Mouse (Mus musculus): ENCODE measurements around the gene Grid2. TPM values are rescaled to one million over a fixed set of nuclear protein-coding genes. Genes with fewer than 3 reads are reported as not detected.
A peak's percentile ranks its signal among the peaks of the same experiment; 100 is the strongest.

Grid2 gene
- polyA plus RNA-seq, 1 experiment from 2014 or later, result 6.3 TPM

DNA sequence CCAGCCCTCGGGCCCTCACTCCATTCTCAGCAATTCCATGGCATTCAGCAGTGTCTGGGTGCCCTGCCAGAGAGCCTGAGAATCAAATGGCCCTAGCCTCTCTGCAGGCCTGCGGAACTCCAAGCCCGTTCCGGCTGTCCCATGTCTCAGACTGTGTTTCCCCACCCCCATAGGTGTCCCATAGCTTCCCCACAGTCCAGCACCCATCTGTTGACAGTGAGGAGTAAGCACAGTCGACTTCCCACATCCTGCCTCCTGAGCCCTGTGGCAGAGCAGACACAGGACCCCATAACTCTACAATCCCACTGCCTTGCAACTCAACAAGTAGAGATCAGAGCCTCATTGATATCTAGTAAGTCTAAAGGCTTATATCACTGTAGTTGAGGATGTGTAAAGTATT is 1192.5 kb downstream of the Grid2 start:
- no peak overlapping the region for H3K27ac ChIP-seq
- H3K36me3 ChIP-seq, result no peaks in the 10 kb centered on the region
- no peak overlapping the region for H3K9ac ChIP-seq
- 0 out of 2 replicates have a peak, but pooled peaks have one; percentile 48 for ATAC-seq (ENCODE audit: low FRiP score, low read depth)
- WGBS, result 85% methylated on average over 5 of the region's 5 CpGs
- no peaks in the 10 kb centered on the region for H3K9me3 ChIP-seq
- H3K4me1 ChIP-seq, result peaks cover 8% of the 10 kb centered on the region
- H3K4me3 ChIP-seq, result no peak overlapping the region
- H3K4me2 ChIP-seq (replicated peaks), result no peak overlapping the region
- H3K27me3 ChIP-seq (replicated peaks), result no peaks in the 10 kb centered on the region

- H3K27ac ChIP-seq, result no peak overlapping the region
- 32% methylated on average over 4 of the region's 4 CpGs for WGBS
- H3K9me3 ChIP-seq, result no peaks in the 10 kb centered on the region
- H3K4me1 ChIP-seq, result peaks cover 8% of the 10 kb centered on the region
- ATAC-seq (ENCODE audit: low FRiP score, low read depth), result 0 out of 2 replicates have a peak, but pooled peaks have one; percentile 33
- H3K4me3 ChIP-seq, result no peak overlapping the region
- H3K9ac ChIP-seq, result no peak overlapping the region
- no peak overlapping the region for H3K4me2 ChIP-seq (replicated peaks)
- no peaks in the 10 kb centered on the region for H3K36me3 ChIP-seq
- H3K27me3 ChIP-seq (replicated peaks), result no peaks in the 10 kb centered on the region
These were observed 1193.2 kb downstream of the Grid2 start for GRCm38 (mm10) chr6:64448864-64449355.

DNA sequence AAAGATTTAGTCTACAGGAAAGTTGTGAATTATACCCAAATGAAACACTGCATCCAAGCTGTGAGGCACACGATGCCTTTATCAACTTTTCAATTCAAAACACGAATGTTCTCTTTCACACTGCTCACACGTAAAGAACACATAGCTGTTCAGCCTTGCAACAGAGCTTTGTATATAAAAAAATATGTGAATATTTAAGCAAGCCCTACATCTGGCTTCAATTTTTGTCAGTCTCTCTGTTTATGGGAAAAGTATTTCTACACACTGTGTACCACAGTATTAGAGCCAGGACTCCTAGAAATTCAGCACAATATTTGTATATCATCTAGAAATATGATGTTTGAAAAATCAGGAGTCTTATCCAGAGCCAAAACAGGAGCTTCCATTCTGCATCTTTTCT is 1195.1 kb downstream of the Grid2 start:
- no peak for ATAC-seq (ENCODE audit: low FRiP score, low read depth)
- no peak overlapping the region for H3K4me2 ChIP-seq (replicated peaks)
- no peak overlapping the region for H3K27ac ChIP-seq
- no peaks in the 10 kb centered on the region for H3K36me3 ChIP-seq
- H3K9ac ChIP-seq, result no peak overlapping the region
- 90% methylated on average over 3 of the region's 3 CpGs for WGBS
- H3K27me3 ChIP-seq (replicated peaks), result no peaks in the 10 kb centered on the region
- no peak overlapping the region for H3K4me3 ChIP-seq
- H3K9me3 ChIP-seq, result no peaks in the 10 kb centered on the region
- peaks cover 8% of the 10 kb centered on the region for H3K4me1 ChIP-seq

DNA sequence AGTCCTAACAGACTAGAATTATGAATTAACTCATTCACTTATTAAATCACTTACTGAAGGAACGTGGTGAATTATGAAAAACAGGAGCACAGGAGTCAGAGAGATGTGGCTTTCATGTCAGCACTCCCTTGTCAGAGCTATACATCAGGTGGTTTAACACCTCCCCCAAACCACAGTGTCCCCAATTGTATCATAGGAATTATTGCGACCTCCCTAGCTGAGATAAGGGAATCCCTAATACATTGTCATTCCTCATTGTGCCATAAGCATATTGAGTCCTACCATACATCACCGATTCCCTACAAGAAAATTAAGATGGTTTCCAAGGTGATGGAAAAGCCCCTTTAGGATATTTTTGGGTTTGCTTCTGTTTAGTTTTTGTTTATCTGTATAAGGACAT is 1224.2 kb downstream of the Grid2 start:
- 77% methylated on average over 3 of the region's 3 CpGs for WGBS
- H3K4me1 ChIP-seq, result no peaks in the 10 kb centered on the region
- H3K9ac ChIP-seq, result no peak overlapping the region
- no peak overlapping the region for H3K27ac ChIP-seq
- no peaks in the 10 kb centered on the region for H3K27me3 ChIP-seq (replicated peaks)
- H3K4me3 ChIP-seq, result no peak overlapping the region
- H3K9me3 ChIP-seq, result no peaks in the 10 kb centered on the region
- no peak for ATAC-seq (ENCODE audit: low FRiP score, low read depth)
- no peak overlapping the region for H3K4me2 ChIP-seq (replicated peaks)
- no peaks in the 10 kb centered on the region for H3K36me3 ChIP-seq

- no peak overlapping the region for H3K4me3 ChIP-seq
- no peak overlapping the region for H3K4me2 ChIP-seq (replicated peaks)
- ATAC-seq (ENCODE audit: low FRiP score, low read depth), result no peak
- H3K36me3 ChIP-seq, result no peaks in the 10 kb centered on the region
- no peaks in the 10 kb centered on the region for H3K4me1 ChIP-seq
- no peak overlapping the region for H3K27ac ChIP-seq
- H3K27me3 ChIP-seq (replicated peaks), result no peaks in the 10 kb centered on the region
- H3K9ac ChIP-seq, result no peak overlapping the region
- no peaks in the 10 kb centered on the region for H3K9me3 ChIP-seq
- 87% methylated on average over 2 of the region's 2 CpGs for WGBS
These were observed 1224.9 kb downstream of the Grid2 start for GRCm38 (mm10) chr6:64480592-64480991.

DNA sequence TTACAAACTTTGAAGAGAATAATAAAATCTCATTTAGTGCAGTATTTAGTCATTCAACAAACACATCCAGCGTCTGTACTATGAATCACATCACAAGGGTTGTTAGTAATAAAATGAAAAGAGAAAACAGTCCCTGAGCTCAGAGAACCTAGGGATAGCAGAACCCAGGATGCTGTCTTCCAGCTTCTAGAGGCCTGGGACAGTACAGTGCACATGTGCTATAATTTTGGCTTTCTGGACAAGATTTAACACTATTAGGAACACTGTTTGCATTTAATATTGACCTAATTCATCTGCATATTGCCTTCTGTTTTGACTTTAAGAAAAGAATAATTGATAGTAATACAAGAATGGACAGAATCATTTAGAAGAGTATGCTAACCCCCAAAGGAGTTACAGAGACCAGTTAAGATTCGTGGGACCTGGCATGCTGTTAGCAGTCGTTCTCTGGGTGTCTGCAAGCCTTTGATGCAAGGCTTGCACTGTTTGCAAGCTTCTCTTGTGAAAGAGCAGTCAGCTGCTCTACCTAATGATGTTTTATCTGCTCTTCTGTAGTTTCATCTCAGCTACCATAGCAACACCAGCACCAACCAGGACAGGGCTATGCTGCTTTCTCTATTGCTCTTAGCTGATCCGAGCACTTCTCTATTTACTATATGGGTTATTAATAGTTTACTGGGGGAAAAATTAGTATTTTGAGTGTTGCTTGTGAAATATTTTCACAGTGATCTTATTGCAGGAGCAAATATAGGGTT is 1234.8 kb downstream of the Grid2 start:
- 0 out of 2 replicates have a peak, but pooled peaks have one; percentile 50 for ATAC-seq (ENCODE audit: low FRiP score, low read depth)
- no peaks in the 10 kb centered on the region for H3K36me3 ChIP-seq
- WGBS, result 63% methylated on average over 4 of the region's 4 CpGs
- no peak overlapping the region for H3K27ac ChIP-seq
- no peaks in the 10 kb centered on the region for H3K4me1 ChIP-seq
- no peak overlapping the region for H3K9ac ChIP-seq
- H3K4me3 ChIP-seq, result no peak overlapping the region
- no peaks in the 10 kb centered on the region for H3K9me3 ChIP-seq
- no peak overlapping the region for H3K4me2 ChIP-seq (replicated peaks)
- H3K27me3 ChIP-seq (replicated peaks), result no peaks in the 10 kb centered on the region

DNA sequence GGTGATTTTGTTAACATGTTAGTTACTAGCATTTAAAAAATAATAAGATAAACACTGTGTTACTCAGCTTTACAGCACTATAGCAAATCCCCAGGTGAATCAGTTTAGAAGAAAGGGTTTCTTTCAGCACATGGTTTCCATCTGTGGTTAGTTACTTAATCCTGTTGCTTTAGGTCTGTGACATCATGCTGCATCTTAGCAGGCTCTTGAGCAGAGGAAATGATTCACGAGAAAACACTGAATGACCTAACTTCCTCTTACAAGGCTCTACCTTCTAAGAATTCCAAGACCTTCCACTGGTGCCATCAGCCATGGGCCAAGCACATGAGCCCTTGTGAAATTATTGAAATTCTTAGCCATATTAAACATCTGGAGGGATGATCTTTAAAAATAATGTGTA is 1248.7 kb downstream of the Grid2 start:
- Histone ChIP-seq H3K9ac (no peak overlapping the region), H3K9me3 (no peaks in the 10 kb centered on the region), H3K4me2 (replicated peaks) (no peak overlapping the region), H3K4me3 (no peak overlapping the region), H3K27me3 (replicated peaks) (no peaks in the 10 kb centered on the region), H3K27ac (no peak overlapping the region), H3K4me1 (no peaks in the 10 kb centered on the region), H3K36me3 (no peaks in the 10 kb centered on the region)
- no peak for ATAC-seq (ENCODE audit: low FRiP score, low read depth)
- WGBS, result 80% methylated on average over 1 of the region's 1 CpGs

DNA sequence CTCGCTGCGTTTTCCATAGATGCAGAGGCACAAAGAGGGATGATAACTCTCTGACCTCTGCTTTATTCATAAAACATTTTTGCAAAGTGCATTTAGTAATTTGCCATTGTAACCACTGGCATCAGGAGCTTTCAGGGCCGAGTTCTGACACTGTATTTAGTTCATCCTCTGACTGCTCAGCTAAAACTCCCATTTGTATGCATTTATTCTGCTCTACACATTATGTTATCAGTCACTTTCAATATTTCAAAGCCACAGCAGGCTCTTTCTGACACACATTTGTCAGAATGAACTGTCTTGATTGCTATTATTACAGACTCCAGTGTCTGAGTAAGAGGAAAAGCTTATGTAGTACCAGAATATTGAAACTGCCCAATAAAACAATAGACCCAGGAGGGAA is 1286.5 kb downstream of the Grid2 start:
- H3K4me2 ChIP-seq (replicated peaks), result no peak overlapping the region
- H3K36me3 ChIP-seq, result no peaks in the 10 kb centered on the region
- no peak for ATAC-seq (ENCODE audit: low FRiP score, low read depth)
- H3K9me3 ChIP-seq, result no peaks in the 10 kb centered on the region
- no peaks in the 10 kb centered on the region for H3K27me3 ChIP-seq (replicated peaks)
- H3K9ac ChIP-seq, result no peak overlapping the region
- H3K27ac ChIP-seq, result no peak overlapping the region
- 70% methylated on average over 3 of the region's 3 CpGs for WGBS
- no peaks in the 10 kb centered on the region for H3K4me1 ChIP-seq
- no peak overlapping the region for H3K4me3 ChIP-seq

DNA sequence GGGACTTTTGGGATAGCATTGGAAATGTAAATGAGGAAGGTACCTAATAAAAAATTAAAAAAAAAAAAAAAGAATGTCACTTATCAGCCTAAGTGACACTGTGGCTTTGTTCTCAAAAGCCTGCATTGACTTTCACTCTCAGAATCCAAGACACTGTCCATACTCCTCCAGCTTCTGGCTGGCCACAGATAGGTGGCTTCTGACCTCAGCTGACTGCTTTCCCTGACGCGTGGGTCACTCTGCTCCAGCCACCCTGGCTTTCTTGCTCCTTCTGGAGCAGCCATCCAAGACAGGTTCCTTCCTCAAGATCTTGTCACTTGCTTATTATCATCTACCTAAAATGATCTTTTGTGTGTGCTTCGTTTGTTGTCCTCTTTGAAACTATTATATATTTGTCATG is 1298.0 kb downstream of the Grid2 start:
- no peaks in the 10 kb centered on the region for H3K9me3 ChIP-seq
- no peaks in the 10 kb centered on the region for H3K36me3 ChIP-seq
- no peak overlapping the region for H3K27ac ChIP-seq
- no peak for ATAC-seq (ENCODE audit: low FRiP score, low read depth)
- no peaks in the 10 kb centered on the region for H3K4me1 ChIP-seq
- H3K27me3 ChIP-seq (replicated peaks), result no peaks in the 10 kb centered on the region
- no peak overlapping the region for H3K4me2 ChIP-seq (replicated peaks)
- no peak overlapping the region for H3K9ac ChIP-seq
- 83% methylated on average over 3 of the region's 3 CpGs for WGBS
- no peak overlapping the region for H3K4me3 ChIP-seq

- Histone ChIP-seq H3K9me3 (no peaks in the 10 kb centered on the region), H3K9ac (no peak overlapping the region), H3K4me1 (no peaks in the 10 kb centered on the region), H3K4me3 (no peak overlapping the region), H3K27ac (no peak overlapping the region), H3K4me2 (replicated peaks) (no peak overlapping the region), H3K36me3 (no peaks in the 10 kb centered on the region), H3K27me3 (replicated peaks) (no peaks in the 10 kb centered on the region)
- ATAC-seq (ENCODE audit: low FRiP score, low read depth), result no peak
- WGBS, result 90% methylated on average over 4 of the region's 4 CpGs
These were observed 1299.5 kb downstream of the Grid2 start for GRCm38 (mm10) chr6:64555220-64555619.

DNA sequence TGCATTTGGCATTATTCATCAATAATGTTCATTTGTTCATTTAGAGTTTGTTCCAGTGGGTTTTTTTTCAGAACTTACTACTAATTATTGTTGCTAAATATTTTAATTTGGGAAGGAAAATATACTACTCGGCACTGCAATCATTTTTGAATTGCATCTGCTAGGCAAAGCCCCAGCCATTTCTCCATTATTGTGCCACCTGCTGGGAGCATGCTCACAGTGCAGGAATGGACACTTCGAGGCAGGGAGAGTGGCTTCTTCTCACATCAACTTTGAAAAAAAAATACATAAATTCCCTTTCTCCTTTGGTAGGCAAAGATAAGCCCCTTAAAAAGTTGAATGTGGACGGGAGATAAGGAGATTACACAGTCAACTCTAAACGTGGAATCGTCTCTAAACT is 1312.9 kb downstream of the Grid2 start:
- no peaks in the 10 kb centered on the region for H3K9me3 ChIP-seq
- WGBS, result 77% methylated on average over 5 of the region's 5 CpGs
- no peak overlapping the region for H3K4me3 ChIP-seq
- H3K36me3 ChIP-seq, result no peaks in the 10 kb centered on the region
- H3K9ac ChIP-seq, result no peak overlapping the region
- no peaks in the 10 kb centered on the region for H3K27me3 ChIP-seq (replicated peaks)
- H3K4me2 ChIP-seq (replicated peaks), result no peak overlapping the region
- ATAC-seq (ENCODE audit: low FRiP score, low read depth), result no peak
- H3K4me1 ChIP-seq, result no peaks in the 10 kb centered on the region
- no peak overlapping the region for H3K27ac ChIP-seq

DNA sequence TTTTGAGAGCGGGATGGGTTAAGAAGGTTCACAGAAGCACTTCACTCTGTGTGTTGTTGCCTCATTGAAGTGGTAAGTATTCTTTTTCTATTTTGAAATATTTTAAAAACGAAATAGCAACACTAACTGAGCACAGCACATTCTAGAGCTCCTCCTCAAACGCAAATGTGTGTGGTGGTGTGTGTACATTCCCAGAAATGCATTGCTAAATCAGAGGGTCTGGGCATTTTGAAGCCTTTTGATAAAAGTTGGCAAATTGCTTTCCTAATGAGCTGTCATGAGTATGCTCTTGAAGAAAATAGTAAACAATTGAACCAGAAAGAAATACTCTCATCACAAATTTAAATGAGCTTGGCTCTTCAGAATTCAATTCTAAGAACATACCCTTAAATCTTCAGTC is 1325.7 kb downstream of the Grid2 start:
- Histone ChIP-seq H3K9ac (no peak overlapping the region), H3K4me3 (no peak overlapping the region), H3K27ac (no peak overlapping the region), H3K9me3 (no peaks in the 10 kb centered on the region), H3K36me3 (no peaks in the 10 kb centered on the region), H3K4me1 (no peaks in the 10 kb centered on the region), H3K27me3 (replicated peaks) (no peaks in the 10 kb centered on the region), H3K4me2 (replicated peaks) (no peak overlapping the region)
- no peak for ATAC-seq (ENCODE audit: low FRiP score, low read depth)
- 78% methylated on average over 3 of the region's 3 CpGs for WGBS
